Comparison of ENCODE assay signal across 23 mouse cellular contexts in the genomic region with DNA sequence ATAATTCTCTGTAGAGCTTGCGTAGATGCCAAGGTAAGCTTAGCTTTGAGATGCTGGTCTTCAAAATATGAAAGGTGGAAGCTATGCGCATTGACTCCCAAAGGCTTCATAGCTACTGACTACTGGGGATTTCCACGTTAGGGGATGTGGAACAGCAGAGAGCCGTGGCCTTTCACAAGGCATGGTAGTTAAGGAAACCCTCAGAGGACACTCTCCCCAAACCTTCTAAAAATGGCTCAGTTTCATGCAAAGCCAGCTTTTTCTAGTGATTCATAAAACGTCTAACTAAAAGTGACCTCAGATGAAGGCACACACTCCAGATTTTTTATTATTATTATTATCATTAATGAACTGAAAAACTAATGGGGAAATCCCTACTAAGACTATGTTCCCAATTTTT. TPM values are rescaled to one million over a fixed set of nuclear protein-coding genes. Genes with fewer than 3 reads are reported as not detected.
DNase-seq lines count a peak whose midpoint lies in the region; ATAC-seq and TF ChIP-seq lines count a peak whose summit lies in the region.
"Had no signal": no experiment of that assay in that cellular context is flagged by ENCODE, and none has a peak within 500 bp of the region (broad histone marks: within the 10 kb centered on the region; RNA-seq: fewer than 3 reads in every experiment).

No protein-coding gene starts in this region.

- peaks cover 55 to 95% of the 10 kb centered on the region in 2 experiments for H3K4me1 ChIP-seq in CH12.LX (ENCODE audit: control insufficient read depth in 1 of 2, insufficient read depth in 2 of 2)

- no peak for TF ChIP-seq POLR2A in CH12.LX (IDR thresholded peaks at IDR 0.05; ENCODE audit: low read depth, low read length)

- TF ChIP-seq RAD21 in CH12.LX (IDR thresholded peaks at IDR 0.05; ENCODE audit: low read depth, low read length), result no peak; the same call in none of the 2 replicates

- peak; percentile 77 for TF ChIP-seq EP300 in CH12.LX (IDR thresholded peaks at IDR 0.05; ENCODE audit: low read length)

- H3K27ac ChIP-seq in CH12.LX (ENCODE audit: insufficient read depth, low read depth), result peak overlapping the region; percentile 99

- H3K4me3 ChIP-seq in CH12.LX (replicated peaks in 1 of 3; ENCODE audit: low read depth in 2 of 3, low read length in 2 of 3, poor library complexity in 1 of 3), result no peak overlapping the region

- TF ChIP-seq CTCF in CH12.LX (conservative IDR thresholded peaks at IDR 0.05 in 1 of 2, IDR thresholded peaks at IDR 0.05 in 1 of 2; ENCODE audit: low read depth in 2 of 2, low read length in 2 of 2), result no peak

- H3K79me2 ChIP-seq in CH12.LX (replicated peaks; ENCODE audit: control insufficient read depth, extremely low read depth, insufficient read depth, poor library complexity, severe bottlenecking), result no peaks in the 10 kb centered on the region

- peak overlapping the region; percentile 72 for H3K9ac ChIP-seq in CH12.LX (ENCODE audit: insufficient read depth, low read depth)

- no peaks in the 10 kb centered on the region for H3K27me3 ChIP-seq in CH12.LX (replicated peaks)
- H3K27me3 ChIP-seq: Patski had no signal

- dilution Hi-C loops in CH12.LX (cut with MboI; ENCODE audit: extremely low pct_ligation_motif_present, extremely low pct_unique_long_range_greater_than_20kb, low sequenced_read_pairs), result no loop called here

- peaks cover 9 to 16% of the 10 kb centered on the region in 2 experiments for H3K36me3 ChIP-seq in CH12.LX (replicated peaks in 1 of 2; ENCODE audit: control insufficient read depth in 1 of 2, insufficient read depth in 1 of 2, low read length in 1 of 2)

- ATAC-seq in erythroid progenitor cell, adult 5-6 weeks (replicated peaks; ENCODE audit: low FRiP score, poor library complexity, severe bottlenecking), result no peak
- ATAC-seq: activated CD4-positive, CD25-positive, alpha-beta regulatory T cell, adult 4 months; Patski had no signal

- H3K4me2 ChIP-seq in CH12.LX (ENCODE audit: insufficient read depth, low read depth, poor library complexity, severe bottlenecking), result peak overlapping the region; percentile 72

- H3K9me3 ChIP-seq in CH12.LX (replicated peaks; ENCODE audit: low read length), result no peaks in the 10 kb centered on the region
- H3K9me3 ChIP-seq: G1E had no signal

- peak; percentile 87 for DNase-seq in CH12.LX (ENCODE audit: extremely low read depth)
- DNase-seq in induced T-regulatory cell, adult 2 months (ENCODE audit: low read depth), result peak; percentile 36
- no peak for DNase-seq in spleen, postnatal 4 days (ENCODE audit: low spot score in 2 of 2)
- DNase-seq: adrenal gland, adult 2 months; adrenal gland, adult 8-10 months; adrenal gland, postnatal 10 days; adrenal gland, postnatal 14 days; adrenal gland, postnatal 25 days; adrenal gland, postnatal 36 days; B cell, adult 2 months; cerebellum, adult 11 months; cerebellum, adult 11-12 months; cerebellum, adult 18-20 months; cerebellum, adult 2 months had no signal

- in situ Hi-C loops in CH12.LX (cut with MboI; ENCODE audit: low pct_ligation_motif_present, low pct_unique_long_range_greater_than_20kb, low sequenced_read_pairs), result loop anchor here (5.0 to 10.0 kb wide), 5 partner anchors 63 to 505 kb away; a partner anchor contains a TSS

TF ChIP-seq in CH12.LX, 34 proteins besides CTCF, POLR2A, EP300 and RAD21:
- no peak for TF ChIP-seq MXI1 (IDR thresholded peaks at IDR 0.05; ENCODE audit: low read depth, low read length)
- no peak for TF ChIP-seq PAX5 (IDR thresholded peaks at IDR 0.05; ENCODE audit: low read length)
- TF ChIP-seq MAX (IDR thresholded peaks at IDR 0.05; ENCODE audit: low read length), result peak; percentile 48
- TF ChIP-seq BHLHE40 (IDR thresholded peaks at IDR 0.05; ENCODE audit: low read depth, low read length), result peak; percentile 72
- TF ChIP-seq NRF1 (IDR thresholded peaks at IDR 0.05; ENCODE audit: low read depth, low read length), result no peak
- peak; percentile 86; the same call in 1 of the 2 replicates for TF ChIP-seq IRF4 (IDR thresholded peaks at IDR 0.05; ENCODE audit: low read depth, low read length)
- TF ChIP-seq POLR2AphosphoS2 (IDR thresholded peaks at IDR 0.05; ENCODE audit: low read depth, low read length), result no peak
- TF ChIP-seq ZMIZ1 (IDR thresholded peaks at IDR 0.05; ENCODE audit: low read depth, low read length), result no peak; the same call in none of the 2 replicates
- 0 out of 2 replicates have a peak, but pooled peaks have one; percentile 8 for TF ChIP-seq NELFE (IDR thresholded peaks at IDR 0.05; ENCODE audit: low read depth, low read length)
- TF ChIP-seq HCFC1 (IDR thresholded peaks at IDR 0.05; ENCODE audit: low read depth, low read length), result no peak
- no peak for TF ChIP-seq USF2 (conservative IDR thresholded peaks at IDR 0.05; ENCODE audit: low read depth, low read length)
- TF ChIP-seq TCF12 (IDR thresholded peaks at IDR 0.05; ENCODE audit: low read depth, low read length), result no peak; the same call in 1 of the 2 replicates
- TF ChIP-seq TBP (conservative IDR thresholded peaks at IDR 0.05; ENCODE audit: low read depth, low read length), result no peak; the same call in 1 of the 2 replicates
- peak; percentile 7; the same call in 1 of the 2 replicates for TF ChIP-seq ZNF384 (IDR thresholded peaks at IDR 0.05; ENCODE audit: low read depth, low read length)
- TF ChIP-seq ZKSCAN1 (IDR thresholded peaks at IDR 0.05; ENCODE audit: borderline replicate concordance, low read depth, low read length), result no peak
- TF ChIP-seq MAFK (IDR thresholded peaks at IDR 0.05; ENCODE audit: insufficient replicate concordance, low read length), result peak; percentile 69
- no peak for TF ChIP-seq E2F4 (IDR thresholded peaks at IDR 0.05; ENCODE audit: insufficient replicate concordance, low read depth, low read length)
- TF ChIP-seq JUND (conservative IDR thresholded peaks at IDR 0.05; ENCODE audit: low read depth, low read length), result peak; percentile 54
- no peak for TF ChIP-seq GABPA (IDR thresholded peaks at IDR 0.05; ENCODE audit: insufficient replicate concordance, low read depth, low read length)
- peak; percentile 24; the same call in 1 of the 2 replicates for TF ChIP-seq SMC3 (IDR thresholded peaks at IDR 0.05; ENCODE audit: low read depth, low read length)
- TF ChIP-seq MAZ (IDR thresholded peaks at IDR 0.05; ENCODE audit: low read depth, low read length), result no peak; the same call in none of the 2 replicates
- peak; percentile 44; the same call in 1 of the 2 replicates for TF ChIP-seq JUN (IDR thresholded peaks at IDR 0.05; ENCODE audit: insufficient read depth, low read depth, low read length)
- 0 out of 2 replicates have a peak, but pooled peaks have one; percentile 22 for TF ChIP-seq KAT2A (IDR thresholded peaks at IDR 0.05; ENCODE audit: insufficient replicate concordance, low read length)
- TF ChIP-seq ZC3H11A (IDR thresholded peaks at IDR 0.05; ENCODE audit: low read depth, low read length), result no peak
- TF ChIP-seq USF1 (IDR thresholded peaks at IDR 0.05; ENCODE audit: low read depth, low read length), result no peak
- peak; percentile 45; the same call in 1 of the 2 replicates for TF ChIP-seq SIN3A (IDR thresholded peaks at IDR 0.05; ENCODE audit: low read length)
- no peak for TF ChIP-seq CHD1 (IDR thresholded peaks at IDR 0.05; ENCODE audit: low read depth, low read length)
- no peak for TF ChIP-seq CHD2 (IDR thresholded peaks at IDR 0.05; ENCODE audit: low read length)
- TF ChIP-seq UBTF (IDR thresholded peaks at IDR 0.05; ENCODE audit: low read depth, low read length), result no peak
- peak; percentile 90 for TF ChIP-seq ETS1 (conservative IDR thresholded peaks at IDR 0.05; ENCODE audit: low read depth, low read length)
- peak; percentile 96 for TF ChIP-seq MEF2A (IDR thresholded peaks at IDR 0.05; ENCODE audit: borderline replicate concordance, low read depth, low read length)
- peak; percentile 66; the same call in 1 of the 2 replicates for TF ChIP-seq MYC (IDR thresholded peaks at IDR 0.05; ENCODE audit: low read depth, low read length)
- no peak for TF ChIP-seq ELF1 (IDR thresholded peaks at IDR 0.05; ENCODE audit: low read depth, low read length)
- no peak; the same call in 1 of the 2 replicates for TF ChIP-seq RCOR1 (conservative IDR thresholded peaks at IDR 0.05; ENCODE audit: low read depth, low read length)

RNA-seq across cellular contexts. Expression of a gene that starts 30.4 kb away (rescaled TPM):
- 389 and 399 TPM in 2 replicates for total RNA-seq in CH12.LX (2012; rRNA removed)
- 903 and 969 TPM in 2 replicates for total RNA-seq in CH12.LX (2014; rRNA removed)
- 236 and 284 TPM in 2 replicates for polyA plus RNA-seq in CH12.LX (2012; ENCODE audit: insufficient read length, low read depth)
- total RNA-seq in erythroid progenitor cell, adult 5-6 weeks (2015; ENCODE audit: low replicate concordance), result not detected in 2 replicates
- not detected in 2 replicates for total RNA-seq in erythroid progenitor cell, adult 5-6 weeks (2017; ENCODE audit: low replicate concordance)
- total RNA-seq: adrenal gland, adult 18-20 months; adrenal gland, adult 2 months; adrenal gland, postnatal 10 days; adrenal gland, postnatal 14 days; adrenal gland, postnatal 25 days; adrenal gland, postnatal 36 days; adrenal gland, postnatal 4 days; G1E; MEL had no signal
- polyA plus RNA-seq: adrenal gland, adult 2 months; brain, embryonic 14.5 days; C2C12; cerebellum, adult 2 months; G1E had no signal

RNA-seq across cellular contexts. Expression of a gene that starts 47.6 kb away (rescaled TPM):
- total RNA-seq in CH12.LX (2012; rRNA removed) (54.2 and 55.0 TPM in 2 replicates), CH12.LX (2014; rRNA removed) (58.6 and 62.9 TPM in 2 replicates)
- 63.5 and 68.6 TPM in 2 replicates for polyA plus RNA-seq in CH12.LX (2012; ENCODE audit: insufficient read length, low read depth)
- 30.3 and 36.9 TPM in 2 replicates for total RNA-seq in erythroid progenitor cell, adult 5-6 weeks (2015; ENCODE audit: low replicate concordance)
- 16.0 and 23.2 TPM in 2 replicates for total RNA-seq in erythroid progenitor cell, adult 5-6 weeks (2017; ENCODE audit: low replicate concordance)

Comparison
In these comparisons a context has a peak if more than half of its experiments do, and no peak if none do; other contexts are left out.
1. DNase-seq: peak in CH12.LX (single experiment) and induced T-regulatory cell, adult 2 months (single experiment); none in spleen, postnatal 4 days (0 of 2).
2. RNA of a gene that starts 30.4 kb away (total RNA-seq): 389 to 969 TPM in CH12.LX; not detected in erythroid progenitor cell, adult 5-6 weeks; every median in the first group is over 100 times any median in the second.